ENCODE assay signal across 8 mouse cellular contexts in the genomic region with DNA sequence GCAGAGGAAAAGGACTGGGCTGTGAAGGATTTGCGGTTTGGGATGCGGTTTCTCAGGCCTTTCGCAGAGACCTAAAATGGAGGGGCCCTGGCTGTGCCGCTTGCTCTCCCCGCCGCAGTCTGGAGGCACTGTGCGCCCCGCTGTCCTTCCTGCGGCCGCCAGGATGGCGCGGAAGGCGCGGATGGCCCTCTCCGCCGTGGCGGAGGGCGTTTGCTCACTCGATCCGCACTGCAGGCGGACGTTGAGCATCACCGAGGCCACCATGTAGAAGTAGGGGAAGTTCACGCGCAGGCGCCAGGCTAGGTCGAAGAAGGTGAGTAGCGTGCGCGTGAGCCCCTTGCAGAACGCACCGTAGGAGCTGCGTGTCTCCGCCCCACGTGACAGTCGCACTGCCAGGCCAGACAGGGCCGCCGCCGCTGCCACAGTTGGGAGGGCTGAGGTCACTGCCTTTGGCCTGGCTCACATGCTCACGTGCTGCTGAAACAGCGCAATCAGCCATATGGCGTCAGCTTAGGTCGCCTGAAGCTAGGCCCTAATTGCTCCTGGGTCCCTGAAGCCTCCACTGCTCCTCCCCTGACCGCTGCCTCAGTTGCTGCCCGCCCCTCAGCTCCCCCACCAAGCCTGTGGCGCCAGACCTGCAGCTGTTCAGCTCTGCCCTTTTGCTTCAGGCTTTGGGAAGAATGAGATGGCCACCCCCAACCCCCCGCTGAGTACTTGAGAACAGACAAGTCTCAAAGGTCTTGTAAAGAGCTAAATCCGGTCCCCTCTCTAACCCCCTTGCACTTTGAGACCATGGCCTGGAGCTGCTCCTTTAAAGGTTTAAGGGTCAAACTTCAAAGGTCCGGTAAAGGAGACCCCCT. TPM values are rescaled to one million over a fixed set of nuclear protein-coding genes. Genes with fewer than 3 reads are reported as not detected.
DNase-seq lines count a peak whose midpoint lies in the region; TF ChIP-seq lines count a peak whose summit lies in the region.
"Had no signal": no experiment of that assay in that cellular context is flagged by ENCODE, and none has a peak within 500 bp of the region (broad histone marks: within the 10 kb centered on the region; RNA-seq: fewer than 3 reads in every experiment).

No protein-coding gene starts in this region.

- no peak for TF ChIP-seq CTCF in heart, adult 2 months (IDR thresholded peaks at IDR 0.05)

- no peak overlapping the region for H3K27ac ChIP-seq in heart, adult 2 months
- peak overlapping the region; percentile 79 for H3K27ac ChIP-seq in midbrain, embryonic 10.5 days (replicated peaks)

- no peak overlapping the region for H3K4me3 ChIP-seq in heart, adult 2 months
- peak overlapping the region; percentile 44 for H3K4me3 ChIP-seq in midbrain, embryonic 10.5 days
- H3K4me3 ChIP-seq: erythroblast, embryonic 14.5 days had no signal

- WGBS in heart, adult 2 months = 26% methylated on average over 49 of the region's 49 CpGs
- 21% methylated on average over 49 of the region's 49 CpGs for WGBS in midbrain, embryonic 10.5 days

- H3K9ac ChIP-seq in heart, adult 2 months (ENCODE audit: low read depth, low read length) = peak overlapping the region; percentile 40

- H3K36me3 ChIP-seq in heart, adult 2 months (ENCODE audit: control insufficient read depth, insufficient read depth, low read length) = no peaks in the 10 kb centered on the region
- H3K36me3 ChIP-seq in midbrain, embryonic 10.5 days = no peaks in the 10 kb centered on the region

- peak; percentile 58 to 62 for DNase-seq in adrenal gland, postnatal 36 days
- DNase-seq in embryo, embryonic 11.5 days (ENCODE audit: low read depth, low spot score) = peak; percentile 22
- peak; percentile 34 to 52 for DNase-seq in heart, adult 2 months
- peak; percentile 45 for DNase-seq in kidney, adult 11 months
- peak; percentile 46 to 60 for DNase-seq in left cerebral cortex, postnatal 36 days (ENCODE audit: low spot score in 2 of 2)
- DNase-seq in midbrain, embryonic 10.5 days (ENCODE audit: low spot score) = peak; percentile 78
- peak; percentile 18 for DNase-seq in telencephalon, adult 2 months (ENCODE audit: low read depth, low spot score)

- no peaks in the 10 kb centered on the region for H3K79me2 ChIP-seq in heart, adult 2 months (replicated peaks; ENCODE audit: control insufficient read depth, insufficient read depth, low read length)

- no peak for TF ChIP-seq EP300 in heart, adult 2 months (IDR thresholded peaks at IDR 0.05; ENCODE audit: insufficient read depth, low read depth, low read length)

- no peaks in the 10 kb centered on the region for H3K9me3 ChIP-seq in midbrain, embryonic 10.5 days (replicated peaks)

- no peaks in the 10 kb centered on the region for H3K4me1 ChIP-seq in heart, adult 2 months (ENCODE audit: control insufficient read depth, insufficient read depth, low read length)
- H3K4me1 ChIP-seq in midbrain, embryonic 10.5 days = peaks cover 12% of the 10 kb centered on the region

- no peak for TF ChIP-seq POLR2A in heart, adult 2 months (IDR thresholded peaks at IDR 0.05; ENCODE audit: insufficient read depth, low read depth, low read length)

- intact Hi-C loops in heart, adult 2 months (cut with DNase I) = no loop called here
- intact Hi-C loops in left cerebral cortex, postnatal 36 days (cut with DNase I) = no loop called here

- no peaks in the 10 kb centered on the region for H3K27me3 ChIP-seq in heart, adult 2 months (ENCODE audit: control insufficient read depth, insufficient read depth, low read length)
- no peaks in the 10 kb centered on the region for H3K27me3 ChIP-seq in midbrain, embryonic 10.5 days (ENCODE audit: low read depth, poor library complexity, severe bottlenecking)

RNA-seq across cellular contexts. Expression of gene 4930502E18Rik, which starts 8.1 kb away (rescaled TPM):
- not detected for total RNA-seq in adrenal gland, postnatal 36 days (2021)
- not detected for total RNA-seq in heart, adult 2 months (2021)
- polyA plus RNA-seq in heart, adult 2 months (2012; rRNA removed) = not detected in 2 replicates
- total RNA-seq in left cerebral cortex, postnatal 36 days (2021) = under 1 TPM; 0.22 to 0.36 TPM
- polyA plus RNA-seq in midbrain, embryonic 10.5 days (2016; fragmentation: Nextera tagmentation; extraction: Ambion mirVana) = 0.16 and 0.19 TPM in 2 replicates
- polyA plus RNA-seq: erythroblast, embryonic 14.5 days had no signal

RNA-seq across cellular contexts. Expression of gene 1700013H16Rik, which starts 41.1 kb away (rescaled TPM):
- total RNA-seq in adrenal gland, postnatal 36 days (2021) = not detected
- not detected for total RNA-seq in heart, adult 2 months (2021)
- not detected in 2 replicates for polyA plus RNA-seq in heart, adult 2 months (2012; rRNA removed)
- not detected for total RNA-seq in left cerebral cortex, postnatal 36 days (2021)
- polyA plus RNA-seq in midbrain, embryonic 10.5 days (2016; fragmentation: Nextera tagmentation; extraction: Ambion mirVana) = 0.15 and 0.22 TPM in 2 replicates
- polyA plus RNA-seq: erythroblast, embryonic 14.5 days had no signal

RNA-seq across cellular contexts. Expression of gene Rtl8b, which starts 46.3 kb away (rescaled TPM):
- 100 to 1,000 TPM in 1 of 2 experiments, 10 to 100 TPM in 1; 85.5 to 112 TPM for total RNA-seq in adrenal gland, postnatal 36 days (2021)
- total RNA-seq in heart, adult 2 months (2021) = 100 to 1,000 TPM in 1 of 2 experiments, 10 to 100 TPM in 1; 76.8 to 108 TPM
- polyA plus RNA-seq in heart, adult 2 months (2012; rRNA removed) = 188 and 191 TPM in 2 replicates
- total RNA-seq in left cerebral cortex, postnatal 36 days (2021) = 100 to 1,000 TPM; 236 to 284 TPM
- 55.9 and 62.4 TPM in 2 replicates for polyA plus RNA-seq in midbrain, embryonic 10.5 days (2016; fragmentation: Nextera tagmentation; extraction: Ambion mirVana)

RNA-seq across cellular contexts. Expression of gene Zfp36l3, which starts 59.6 kb away (rescaled TPM):
- not detected for total RNA-seq in adrenal gland, postnatal 36 days (2021)
- not detected for total RNA-seq in heart, adult 2 months (2021)
- not detected in 2 replicates for polyA plus RNA-seq in heart, adult 2 months (2012; rRNA removed)
- total RNA-seq in left cerebral cortex, postnatal 36 days (2021) = not detected
- 0.07 TPM in 1 of 2 replicates, not detected in the other for polyA plus RNA-seq in midbrain, embryonic 10.5 days (2016; fragmentation: Nextera tagmentation; extraction: Ambion mirVana)
- polyA plus RNA-seq: erythroblast, embryonic 14.5 days had no signal

Comparison
In these comparisons a context has a peak if more than half of its experiments do, and no peak if none do; other contexts are left out.
1. DNase-seq: peak in every context shown above with its lines; median percentile 78 in midbrain, embryonic 10.5 days; 60 in adrenal gland, postnatal 36 days; 53 in left cerebral cortex, postnatal 36 days; 45 in kidney, adult 11 months; 43 in heart, adult 2 months; 22 in embryo, embryonic 11.5 days; 18 in telencephalon, adult 2 months.